Comparison of ENCODE assay signal across 8 mouse cellular contexts in genomic region chrX:8095546-8095945, GRCm38 (mm10). TPM values are rescaled to one million over a fixed set of nuclear protein-coding genes. Genes with fewer than 3 reads are reported as not detected.
A peak's percentile ranks its signal among the peaks of the same experiment; 100 is the strongest.
DNase-seq lines count a peak whose midpoint lies in the region; ATAC-seq and TF ChIP-seq lines count a peak whose summit lies in the region.

No protein-coding gene starts in this region.

- no peaks in the 10 kb centered on the region for H3K4me1 ChIP-seq in heart, embryonic 14.5 days (ENCODE audit: control insufficient read depth in 2 of 2, insufficient read depth in 2 of 2, low read length in 2 of 2)
- no peaks in the 10 kb centered on the region for H3K4me1 ChIP-seq in heart, adult 2 months (ENCODE audit: control insufficient read depth, insufficient read depth, low read length)
- no peaks in the 10 kb centered on the region; a peak in 1 of 4 replicates for H3K4me1 ChIP-seq in ES-E14 (ENCODE audit: control insufficient read depth in 2 of 2, insufficient read depth in 2 of 2, low read length in 2 of 2, poor library complexity in 1 of 2)
- H3K4me1 ChIP-seq in hindbrain, embryonic 11.5 days (replicated peaks; ENCODE audit: control insufficient read depth, insufficient read depth, low read length): no peaks in the 10 kb centered on the region
- H3K4me1 ChIP-seq in midbrain, embryonic 10.5 days: peaks cover 7% of the 10 kb centered on the region

- H3K9ac ChIP-seq in heart, embryonic 14.5 days (ENCODE audit: low read length): peak overlapping the region; percentile 49
- no peak overlapping the region for H3K9ac ChIP-seq in heart, adult 2 months (ENCODE audit: low read depth, low read length)
- peak overlapping the region; percentile 15; the same call in 1 of the 2 replicates for H3K9ac ChIP-seq in ES-E14 (ENCODE audit: insufficient read depth, low read depth, low read length, poor library complexity, severe bottlenecking)
- no peak overlapping the region for H3K9ac ChIP-seq in hindbrain, embryonic 11.5 days (ENCODE audit: low read depth, low read length)

- no peaks in the 10 kb centered on the region for H3K27me3 ChIP-seq in heart, embryonic 14.5 days (ENCODE audit: control insufficient read depth, insufficient read depth, low read length)
- no peaks in the 10 kb centered on the region for H3K27me3 ChIP-seq in heart, adult 2 months (ENCODE audit: control insufficient read depth, insufficient read depth, low read length)
- H3K27me3 ChIP-seq in hindbrain, embryonic 11.5 days (ENCODE audit: control insufficient read depth, insufficient read depth, low read length): no peaks in the 10 kb centered on the region
- H3K27me3 ChIP-seq in midbrain, embryonic 10.5 days (ENCODE audit: low read depth, poor library complexity, severe bottlenecking): no peaks in the 10 kb centered on the region

- no peak for ATAC-seq in heart, embryonic 14.5 days (ENCODE audit: insufficient number of reproducible peaks, insufficient read depth, low FRiP score, low read depth)
- no peak for ATAC-seq in hindbrain, embryonic 11.5 days (ENCODE audit: low FRiP score)
- no peak for ATAC-seq in activated CD4-positive, CD25-positive, alpha-beta regulatory T cell, adult 4 months
- no peak for ATAC-seq in inflammation-experienced regulatory T-cells, adult 6 months

- no peak overlapping the region for H3K27ac ChIP-seq in heart, embryonic 14.5 days (replicated peaks in 1 of 2; ENCODE audit: control insufficient read depth in 1 of 2, insufficient read depth in 1 of 2, low read depth in 2 of 2, low read length in 2 of 2)
- no peak overlapping the region for H3K27ac ChIP-seq in heart, adult 2 months
- H3K27ac ChIP-seq in ES-E14 (ENCODE audit: insufficient read depth, low read depth, low read length, poor library complexity, severe bottlenecking): no peak overlapping the region
- no peak overlapping the region for H3K27ac ChIP-seq in hindbrain, embryonic 11.5 days (ENCODE audit: low read depth, low read length)
- 0 out of 2 replicates have a peak overlapping the region, but pooled peaks have one; percentile 52 for H3K27ac ChIP-seq in midbrain, embryonic 10.5 days (replicated peaks)

- in situ Hi-C loops in ES-E14 (cut with MboI; ENCODE audit: low sequenced_read_pairs in 2 of 2, unreplicated experiment in 2 of 2): no loop called here

- no peak for TF ChIP-seq CTCF in heart, adult 2 months (IDR thresholded peaks at IDR 0.05)

- intact Hi-C loops in heart, adult 2 months (cut with DNase I): no loop called here

- H3K79me2 ChIP-seq in heart, adult 2 months (replicated peaks; ENCODE audit: control insufficient read depth, insufficient read depth, low read length): no peaks in the 10 kb centered on the region

- peak overlapping the region in 1 of 2 experiments; percentile 21; a peak in 2 of 4 replicates for H3K4me3 ChIP-seq in heart, embryonic 14.5 days (ENCODE audit: control insufficient read depth in 1 of 2, insufficient read depth in 1 of 2, low read depth in 1 of 2, low read length in 2 of 2)
- H3K4me3 ChIP-seq in heart, adult 2 months: no peak overlapping the region
- H3K4me3 ChIP-seq in ES-E14 (ENCODE audit: insufficient read depth in 1 of 2, low read depth in 1 of 2, low read length in 2 of 2, poor library complexity in 1 of 2, severe bottlenecking in 1 of 2): peak overlapping the region in 1 of 2 experiments; percentile 79; a peak in 2 of 4 replicates
- peak overlapping the region; percentile 20; the same call in 1 of the 2 replicates for H3K4me3 ChIP-seq in hindbrain, embryonic 11.5 days (ENCODE audit: low read depth, low read length)
- peak overlapping the region; percentile 43 for H3K4me3 ChIP-seq in midbrain, embryonic 10.5 days

- H3K9me3 ChIP-seq in heart, embryonic 14.5 days (ENCODE audit: control insufficient read depth, low read length): no peaks in the 10 kb centered on the region
- no peaks in the 10 kb centered on the region for H3K9me3 ChIP-seq in ES-E14 (ENCODE audit: control insufficient read depth, insufficient read depth, low read depth, low read length)
- no peaks in the 10 kb centered on the region for H3K9me3 ChIP-seq in hindbrain, embryonic 11.5 days (ENCODE audit: control insufficient read depth, low read length)
- no peaks in the 10 kb centered on the region for H3K9me3 ChIP-seq in midbrain, embryonic 10.5 days (replicated peaks)

- H3K36me3 ChIP-seq in heart, embryonic 14.5 days (ENCODE audit: control insufficient read depth, insufficient read depth, low read length): no peaks in the 10 kb centered on the region
- no peaks in the 10 kb centered on the region for H3K36me3 ChIP-seq in heart, adult 2 months (ENCODE audit: control insufficient read depth, insufficient read depth, low read length)
- H3K36me3 ChIP-seq in ES-E14 (ENCODE audit: control insufficient read depth, insufficient read depth, low read length, poor library complexity, severe bottlenecking): no peaks in the 10 kb centered on the region
- H3K36me3 ChIP-seq in hindbrain, embryonic 11.5 days (ENCODE audit: control insufficient read depth, insufficient read depth, low read length): no peaks in the 10 kb centered on the region
- no peaks in the 10 kb centered on the region for H3K36me3 ChIP-seq in midbrain, embryonic 10.5 days

- no peak for DNase-seq in heart, adult 2 months
- no peak for DNase-seq in ES-E14 (ENCODE audit: low read depth, low spot score)
- no peak for DNase-seq in hindbrain, embryonic 11.5 days (ENCODE audit: low spot score)
- DNase-seq in midbrain, embryonic 10.5 days (ENCODE audit: low spot score): no peak
- no peak for DNase-seq in thymus, postnatal 14 days

- peak overlapping the region; percentile 47 for H3K4me2 ChIP-seq in heart, embryonic 14.5 days (ENCODE audit: low read length)
- peak overlapping the region; percentile 32 for H3K4me2 ChIP-seq in hindbrain, embryonic 11.5 days (replicated peaks; ENCODE audit: low read depth, low read length)

- 75% methylated on average over 10 of the region's 10 CpGs for WGBS in heart, embryonic 14.5 days
- WGBS in heart, adult 2 months: 66% methylated on average over 10 of the region's 10 CpGs
- WGBS in hindbrain, embryonic 11.5 days: 89% methylated on average over 10 of the region's 10 CpGs
- WGBS in midbrain, embryonic 10.5 days: 88% methylated on average over 10 of the region's 10 CpGs

- TF ChIP-seq POLR2A in heart, adult 2 months (IDR thresholded peaks at IDR 0.05; ENCODE audit: insufficient read depth, low read depth, low read length): no peak

- no peak for TF ChIP-seq EP300 in heart, adult 2 months (IDR thresholded peaks at IDR 0.05; ENCODE audit: insufficient read depth, low read depth, low read length)

TF ChIP-seq in ES-E14, 5 proteins besides CTCF, POLR2A, EP300 and RAD21:
- no peak for TF ChIP-seq CHD2 (IDR thresholded peaks at IDR 0.05; ENCODE audit: low read depth, low read length)
- no peak for TF ChIP-seq MAFK (IDR thresholded peaks at IDR 0.05; ENCODE audit: insufficient read depth, low read depth, low read length)
- TF ChIP-seq ZC3H11A (IDR thresholded peaks at IDR 0.05; ENCODE audit: borderline replicate concordance, low read depth, low read length): no peak

RNA-seq across cellular contexts. Expression of gene Was, which starts 5.2 kb away (rescaled TPM):
- 0.24 and 0.54 TPM in 2 replicates for polyA plus RNA-seq in heart, embryonic 14.5 days (2014; fragmentation: Nextera tagmentation; extraction: Ambion mirVana)
- total RNA-seq in heart, adult 2 months (2021): 1 to 10 TPM; 1.7 to 2.6 TPM
- 1.9 and 2.2 TPM in 2 replicates for polyA plus RNA-seq in heart, adult 2 months (2012; rRNA removed)
- 2.0 and 3.5 TPM in 2 replicates for total RNA-seq in ES-E14 (2012; rRNA removed)
- polyA plus RNA-seq in hindbrain, embryonic 11.5 days (2014; fragmentation: Nextera tagmentation; extraction: Ambion mirVana): 0.49 and 0.91 TPM in 2 replicates
- 0.17 and 0.31 TPM in 2 replicates for polyA plus RNA-seq in midbrain, embryonic 10.5 days (2016; fragmentation: Nextera tagmentation; extraction: Ambion mirVana)
- 10 to 100 TPM; 24.0 to 27.4 TPM for polyA plus RNA-seq in activated CD4-positive, CD25-positive, alpha-beta regulatory T cell, adult 4 months (2017; shearing (Covaris generic))
- 10 to 100 TPM; 18.3 to 24.3 (median 22.3) TPM for polyA plus RNA-seq in inflammation-experienced regulatory T-cells, adult 6 months (2017; shearing (Covaris generic))

RNA-seq across cellular contexts. Expression of gene Suv39h1, which starts 21.0 kb away (rescaled TPM):
- polyA plus RNA-seq in heart, embryonic 14.5 days (2014; fragmentation: Nextera tagmentation; extraction: Ambion mirVana): 28.4 and 28.9 TPM in 2 replicates
- 1 to 10 TPM; 3.6 to 3.9 TPM for total RNA-seq in heart, adult 2 months (2021)
- 4.6 and 6.1 TPM in 2 replicates for polyA plus RNA-seq in heart, adult 2 months (2012; rRNA removed)
- total RNA-seq in ES-E14 (2012; rRNA removed): 26.9 and 42.6 TPM in 2 replicates
- 59.8 and 68.7 TPM in 2 replicates for polyA plus RNA-seq in hindbrain, embryonic 11.5 days (2014; fragmentation: Nextera tagmentation; extraction: Ambion mirVana)
- 95.8 and 99.4 TPM in 2 replicates for polyA plus RNA-seq in midbrain, embryonic 10.5 days (2016; fragmentation: Nextera tagmentation; extraction: Ambion mirVana)
- polyA plus RNA-seq in activated CD4-positive, CD25-positive, alpha-beta regulatory T cell, adult 4 months (2017; shearing (Covaris generic)): 10 to 100 TPM; 14.5 to 22.4 TPM
- polyA plus RNA-seq in inflammation-experienced regulatory T-cells, adult 6 months (2017; shearing (Covaris generic)): 10 to 100 TPM; 14.7 to 26.1 (median 20.7) TPM

RNA-seq across cellular contexts. Expression of gene Wdr13, which starts 37.1 kb away (rescaled TPM):
- 22.7 and 26.0 TPM in 2 replicates for polyA plus RNA-seq in heart, embryonic 14.5 days (2014; fragmentation: Nextera tagmentation; extraction: Ambion mirVana)
- 10 to 100 TPM; 35.1 to 39.6 TPM for total RNA-seq in heart, adult 2 months (2021)
- polyA plus RNA-seq in heart, adult 2 months (2012; rRNA removed): 56.0 and 60.2 TPM in 2 replicates
- 17.1 and 25.7 TPM in 2 replicates for total RNA-seq in ES-E14 (2012; rRNA removed)
- polyA plus RNA-seq in hindbrain, embryonic 11.5 days (2014; fragmentation: Nextera tagmentation; extraction: Ambion mirVana): 25.6 and 30.8 TPM in 2 replicates
- polyA plus RNA-seq in midbrain, embryonic 10.5 days (2016; fragmentation: Nextera tagmentation; extraction: Ambion mirVana): 22.8 and 32.2 TPM in 2 replicates
- polyA plus RNA-seq in activated CD4-positive, CD25-positive, alpha-beta regulatory T cell, adult 4 months (2017; shearing (Covaris generic)): 10 to 100 TPM; 15.8 to 18.9 TPM
- 10 to 100 TPM; 13.8 to 20.4 (median 19.5) TPM for polyA plus RNA-seq in inflammation-experienced regulatory T-cells, adult 6 months (2017; shearing (Covaris generic))

RNA-seq across cellular contexts. Expression of gene Rbm3, which starts 50.1 kb away (rescaled TPM):
- polyA plus RNA-seq in heart, embryonic 14.5 days (2014; fragmentation: Nextera tagmentation; extraction: Ambion mirVana): 317 and 375 TPM in 2 replicates
- total RNA-seq in heart, adult 2 months (2021): 10 to 100 TPM; 38.1 to 78.9 TPM
- polyA plus RNA-seq in heart, adult 2 months (2012; rRNA removed): 44.1 and 55.3 TPM in 2 replicates
- 312 and 423 TPM in 2 replicates for total RNA-seq in ES-E14 (2012; rRNA removed)
- polyA plus RNA-seq in hindbrain, embryonic 11.5 days (2014; fragmentation: Nextera tagmentation; extraction: Ambion mirVana): 450 and 452 TPM in 2 replicates
- 397 and 409 TPM in 2 replicates for polyA plus RNA-seq in midbrain, embryonic 10.5 days (2016; fragmentation: Nextera tagmentation; extraction: Ambion mirVana)
- 100 to 1,000 TPM; 711 to 929 TPM for polyA plus RNA-seq in activated CD4-positive, CD25-positive, alpha-beta regulatory T cell, adult 4 months (2017; shearing (Covaris generic))
- polyA plus RNA-seq in inflammation-experienced regulatory T-cells, adult 6 months (2017; shearing (Covaris generic)): 100 to 1,000 TPM; 601 to 807 (median 769) TPM

Comparison
In these comparisons a context has a peak if more than half of its experiments do, and no peak if none do; other contexts are left out.
1. H3K9ac ChIP-seq: peak in heart, embryonic 14.5 days (single experiment) and ES-E14 (single experiment); none in heart, adult 2 months (single experiment) and hindbrain, embryonic 11.5 days (single experiment).